Comparison of ENCODE assay signal across 1 mouse cellular context in the genomic region with DNA sequence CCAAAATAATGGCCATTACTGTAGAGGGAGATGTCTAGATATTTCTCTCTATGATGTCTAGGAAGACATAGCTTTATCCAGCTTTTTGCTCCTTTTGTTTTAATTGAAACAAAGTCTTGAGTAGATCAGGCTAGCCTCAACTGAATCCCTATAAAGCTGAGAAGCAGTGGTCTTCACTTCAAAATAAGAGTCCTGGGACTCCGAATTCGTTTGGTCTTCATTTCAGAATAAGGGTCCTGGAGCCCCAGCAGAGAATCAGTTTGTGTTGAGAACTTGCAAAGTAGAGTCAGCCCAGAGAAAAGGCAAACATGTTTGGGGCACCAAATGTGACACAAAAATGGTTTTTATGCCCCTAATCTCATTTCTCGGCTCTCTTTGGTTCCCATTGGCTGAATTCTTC.
TF ChIP-seq lines count a peak whose summit lies in the region.

No protein-coding gene starts in this region.

TF ChIP-seq in CH12.LX, 34 proteins besides CTCF, POLR2A, EP300 and RAD21 (continued from another document):
- TF ChIP-seq ZKSCAN1 (IDR thresholded peaks at IDR 0.05; ENCODE audit: borderline replicate concordance, low read depth, low read length) (no peak), USF2 (conservative IDR thresholded peaks at IDR 0.05; ENCODE audit: low read depth, low read length) (no peak), POLR2AphosphoS2 (IDR thresholded peaks at IDR 0.05; ENCODE audit: low read depth, low read length) (no peak), E2F4 (IDR thresholded peaks at IDR 0.05; ENCODE audit: insufficient replicate concordance, low read depth, low read length) (no peak), PAX5 (IDR thresholded peaks at IDR 0.05; ENCODE audit: low read length) (no peak), MEF2A (IDR thresholded peaks at IDR 0.05; ENCODE audit: borderline replicate concordance, low read depth, low read length) (no peak)
